Mouse (Mus musculus): ENCODE results near the gene Iqschfp.

DNA sequence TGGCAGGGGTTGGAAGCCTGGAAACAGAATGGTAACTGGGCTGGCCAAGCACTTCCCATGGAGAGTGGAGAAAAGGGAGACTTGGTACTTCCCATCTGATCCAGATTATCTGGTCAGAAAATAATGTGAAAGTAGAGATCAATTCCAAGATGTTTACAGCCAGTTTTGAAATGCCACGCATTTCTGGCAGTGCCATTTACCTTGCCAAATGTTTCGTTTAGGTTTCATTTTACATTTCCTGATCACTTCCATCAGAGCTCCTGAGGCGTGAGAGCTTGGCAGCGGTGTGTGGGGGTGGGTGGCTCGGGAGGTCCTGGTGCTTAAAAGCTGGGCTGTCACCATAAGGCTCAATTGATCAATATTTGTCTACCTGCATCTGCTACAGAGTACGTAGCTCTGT, 599.5 kb downstream of the Iqschfp start:
- TF ChIP-seq EP300 (IDR thresholded peaks at IDR 0.05) (no peak), CTCF (IDR thresholded peaks at IDR 0.05) (no peak)

Data from lung, postnatal 0 days (tissue).